Mouse (Mus musculus) large intestine, adult 2 months (tissue): ENCODE measurements around the gene Olfr608. TPM values are rescaled to one million over a fixed set of nuclear protein-coding genes. Genes with fewer than 3 reads are reported as not detected.
"Not testable (repeated sequence)": the region's sequence is repeated elsewhere in the genome, so short reads cannot be mapped to it uniquely, and the experiment has no call there.

ENCODE experiments used
- DNase-seq: peaks from one replicate; pipeline ENCODE4 v3.0.0-alpha.2; 2012; ENCODE audit warnings: low read depth, low spot score
- WGBS: fragments of 180-500 bp; shearing (Covaris S2); methylation state at CpG from one replicate; pipeline ENCODE4 v1.1.7; 2018; 5-methylcytosine and 5-hydroxymethylcytosine counted together
- polyA plus RNA-seq: library from polyadenylated mRNA; depleted of rRNA; stranded (reverse); fragments of >200 nt; gene quantifications from 2 replicates; pipeline ENCODE4 v1.2.3, GENCODE M21; 2012; rRNA removed

The Olfr608 gene
- polyA plus RNA-seq, result not detected in 2 replicates

- DNase-seq, result no peak
Measured at GRCm38 (mm10) chr7:103469577-103469976, at the start of gene Olfr608. Gene Olfr608, plus strand, starts transcription at chr7:103469877.

GRCm38 (mm10) chr7:103445339-103445738 is 24.3 kb upstream of the Olfr608 start, which contains the start of gene Olfr605:
Gene Olfr605, minus strand, starts transcription at chr7:103445439.
- WGBS, result 75% methylated on average over 1 of the region's 1 CpGs
- DNase-seq, result no peak

DNA sequence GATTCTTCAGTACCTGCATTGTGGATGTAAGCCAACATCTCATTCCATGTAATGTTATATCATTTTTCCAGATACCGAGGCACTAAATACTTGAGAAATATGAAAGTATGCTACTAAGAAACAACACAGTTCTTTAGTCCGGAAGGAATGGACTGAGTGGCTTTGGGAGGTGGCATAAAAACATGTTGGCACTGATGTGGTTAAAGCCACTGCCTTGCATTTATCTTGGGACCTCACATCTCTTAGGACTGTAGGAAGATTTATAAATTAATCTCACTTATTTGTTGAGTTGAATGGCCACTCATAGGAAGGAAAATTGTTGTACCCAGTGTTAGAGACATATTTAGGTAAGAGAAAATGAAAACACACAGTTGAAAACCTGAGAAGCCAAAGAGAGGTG is 20.9 kb upstream of the Olfr608 start, which contains the start of gene Olfr606:
Olfr606 (plus strand) TSS at position 301 of the 400 bp plus-strand sequence.
- WGBS, result 85% methylated on average over 2 of the region's 2 CpGs
- DNase-seq, result no peak

GRCm38 (mm10) chr7:103460590-103460989 is 9.1 kb upstream of the Olfr608 start:
- WGBS, result 84% methylated on average over 5 of the region's 5 CpGs
- no peak for DNase-seq

- 83% methylated on average over 9 of the region's 9 CpGs for WGBS
- DNase-seq, result not testable (repeated sequence)
Measured at GRCm38 (mm10) chr7:103477106-103477505, 7.4 kb downstream of the Olfr608 start.

DNA sequence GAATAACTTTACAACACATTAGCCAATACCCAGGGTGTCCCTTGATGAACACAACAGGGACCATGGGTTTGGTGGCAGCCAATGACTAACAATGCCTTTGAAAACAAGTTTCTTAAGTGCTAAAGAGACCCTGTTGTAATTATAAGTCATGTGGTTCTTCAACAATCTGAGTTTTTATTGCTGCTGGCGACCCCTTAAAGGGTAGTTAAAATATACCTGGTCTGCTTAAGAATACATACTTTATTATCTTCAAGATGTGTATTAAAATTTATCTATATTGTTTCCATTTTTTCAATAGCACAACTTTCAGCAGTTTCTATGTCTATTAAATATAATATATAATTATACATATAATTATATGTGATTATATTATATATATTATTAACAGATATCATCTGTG is 28.3 kb downstream of the Olfr608 start, which contains the start of gene Olfr609:
Olfr609 (minus strand) TSS at position 101 of the 400 bp plus-strand sequence.
- 40% methylated on average over 1 of the region's 1 CpGs for WGBS
- DNase-seq, result no peak

GRCm38 (mm10) chr7:103512022-103512421 is 42.3 kb downstream of the Olfr608 start, which contains the start of gene Olfr610:
Gene Olfr610, minus strand, starts transcription at chr7:103512122.
- no peak for DNase-seq

GRCm38 (mm10) chr7:103520746-103521145 is 51.1 kb downstream of the Olfr608 start, which contains the start of gene Olfr611:
Gene Olfr611, minus strand, starts transcription at chr7:103520846.
- not testable (repeated sequence) for DNase-seq
- 44% methylated on average over 1 of the region's 1 CpGs for WGBS

More at GRCm38 (mm10) chr7:103512022-103512421, 42.3 kb downstream of the Olfr608 start, which contains the start of gene Olfr610:
- 77% methylated on average over 2 of the region's 2 CpGs for WGBS

Other genes with a start within 250 kb of the Olfr608 start
- not detected in 2 replicates for gene Usp17ld, start 217.4 kb upstream of the Olfr608 start, polyA plus RNA-seq
- not detected in 2 replicates for gene Olfr596, start 164.2 kb upstream of the Olfr608 start, polyA plus RNA-seq
- gene Olfr597, start 153.6 kb upstream of the Olfr608 start, polyA plus RNA-seq, result not detected in 2 replicates
- not detected in 2 replicates for gene Olfr598, start 146.3 kb upstream of the Olfr608 start, polyA plus RNA-seq
- not detected in 2 replicates for gene Olfr599, start 134.0 kb upstream of the Olfr608 start, polyA plus RNA-seq
- not detected in 2 replicates for gene Olfr600, start 120.2 kb upstream of the Olfr608 start, polyA plus RNA-seq
- not detected in 2 replicates for gene Olfr601, start 107.2 kb upstream of the Olfr608 start, polyA plus RNA-seq
- gene Olfr603, start 83.7 kb upstream of the Olfr608 start, polyA plus RNA-seq, result not detected in 2 replicates
- gene Usp17lc, start 54.8 kb upstream of the Olfr608 start, polyA plus RNA-seq, result not detected in 2 replicates
- gene Olfr605, start 24.4 kb upstream of the Olfr608 start, polyA plus RNA-seq, result not detected in 2 replicates
- not detected in 2 replicates for gene Olfr606, start 20.8 kb upstream of the Olfr608 start, polyA plus RNA-seq
- gene Olfr607, start 5.7 kb upstream of the Olfr608 start, polyA plus RNA-seq, result not detected in 2 replicates
- not detected in 2 replicates for gene Olfr609, start 28.2 kb downstream of the Olfr608 start, polyA plus RNA-seq
- gene Olfr610, start 42.2 kb downstream of the Olfr608 start, polyA plus RNA-seq, result not detected in 2 replicates
- not detected in 2 replicates for gene Olfr611, start 51.0 kb downstream of the Olfr608 start, polyA plus RNA-seq
- gene Olfr612, start 72.8 kb downstream of the Olfr608 start, polyA plus RNA-seq, result not detected in 2 replicates
- not detected in 2 replicates for gene Olfr613, start 78.2 kb downstream of the Olfr608 start, polyA plus RNA-seq
- gene Olfr615, start 86.2 kb downstream of the Olfr608 start, polyA plus RNA-seq, result not detected in 2 replicates
- gene Olfr616, start 99.3 kb downstream of the Olfr608 start, polyA plus RNA-seq, result not detected in 2 replicates
- not detected in 2 replicates for gene Olfr617, start 103.2 kb downstream of the Olfr608 start, polyA plus RNA-seq
- not detected in 2 replicates for gene Olfr618, start 120.2 kb downstream of the Olfr608 start, polyA plus RNA-seq
- not detected in 2 replicates for gene Olfr619, start 130.7 kb downstream of the Olfr608 start, polyA plus RNA-seq
- not detected in 2 replicates for gene Olfr620, start 142.7 kb downstream of the Olfr608 start, polyA plus RNA-seq
- not detected in 2 replicates for gene Olfr622, start 172.8 kb downstream of the Olfr608 start, polyA plus RNA-seq
- gene Olfr623, start 193.8 kb downstream of the Olfr608 start, polyA plus RNA-seq, result not detected in 2 replicates
- not detected in 2 replicates for gene Olfr624, start 201.3 kb downstream of the Olfr608 start, polyA plus RNA-seq
- gene Olfr625-ps1, start 212.8 kb downstream of the Olfr608 start, polyA plus RNA-seq, result not detected in 2 replicates
- not detected in 2 replicates for gene Olfr243, start 244.8 kb downstream of the Olfr608 start, polyA plus RNA-seq